Mouse (Mus musculus): Measurements from ENCODE around the gene Uchl3. TPM values are rescaled to one million over a fixed set of nuclear protein-coding genes. Genes with fewer than 3 reads are reported as not detected.

Uchl3 gene
- total RNA-seq, 1 experiment: 64.2 TPM

- no peak for TF ChIP-seq MAFK (IDR thresholded peaks at IDR 0.05; ENCODE audit: insufficient read depth, low read depth, low read length)
- TF ChIP-seq ZC3H11A (IDR thresholded peaks at IDR 0.05; ENCODE audit: borderline replicate concordance, low read depth, low read length): no peak
- no peak for TF ChIP-seq ZNF384 (IDR thresholded peaks at IDR 0.05; ENCODE audit: low read depth, low read length)
- no peak for TF ChIP-seq CHD2 (IDR thresholded peaks at IDR 0.05; ENCODE audit: low read depth, low read length)
- TF ChIP-seq HCFC1 (IDR thresholded peaks at IDR 0.05; ENCODE audit: borderline replicate concordance, insufficient read depth, low read length): no peak
- no peaks in the 10 kb centered on the region for H3K9me3 ChIP-seq (ENCODE audit: control insufficient read depth, insufficient read depth, low read depth, low read length)
- no peak for DNase-seq (ENCODE audit: low read depth, low spot score)
- no peak overlapping the region for H3K4me3 ChIP-seq (ENCODE audit: insufficient read depth in 1 of 2, low read depth in 1 of 2, low read length in 2 of 2, poor library complexity in 1 of 2, severe bottlenecking in 1 of 2)
- H3K9ac ChIP-seq (ENCODE audit: insufficient read depth, low read depth, low read length, poor library complexity, severe bottlenecking): no peak overlapping the region
- H3K27ac ChIP-seq (ENCODE audit: insufficient read depth, low read depth, low read length, poor library complexity, severe bottlenecking): no peak overlapping the region
- in situ Hi-C loops (cut with MboI; ENCODE audit: low sequenced_read_pairs in 2 of 2, unreplicated experiment in 2 of 2): no loop called here
- no peaks in the 10 kb centered on the region; a peak in 1 of 4 replicates for H3K4me1 ChIP-seq (ENCODE audit: control insufficient read depth in 2 of 2, insufficient read depth in 2 of 2, low read length in 2 of 2, poor library complexity in 1 of 2)
- H3K36me3 ChIP-seq (ENCODE audit: control insufficient read depth, insufficient read depth, low read length, poor library complexity, severe bottlenecking): 0 out of 2 replicates have a peak, but pooled peaks cover 2% of the 10 kb centered on the region
Measured at GRCm38 (mm10) chr14:101635765-101636164, 18.0 kb upstream of the Uchl3 start.

DNA sequence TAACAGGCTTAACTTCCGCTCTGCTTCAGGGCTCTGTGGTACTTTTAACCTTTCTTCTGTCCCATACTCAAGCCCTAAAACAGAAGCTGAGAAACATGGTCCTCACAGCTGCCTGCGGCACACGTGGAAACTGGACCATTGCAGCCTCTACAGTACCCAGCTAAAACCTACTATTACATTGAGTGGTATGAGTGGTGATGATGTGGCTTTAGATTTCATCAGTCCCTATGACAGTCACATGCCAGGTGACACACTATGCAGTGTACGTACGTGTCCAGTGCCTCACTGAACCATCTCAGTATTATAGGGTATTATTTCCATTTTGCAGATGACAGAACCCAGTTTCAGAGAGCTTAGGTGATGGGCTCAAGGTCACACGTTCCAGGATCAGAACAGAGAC lies 16.4 kb upstream of the Uchl3 start:
- no peak for DNase-seq (ENCODE audit: low read depth, low spot score)
- no peaks in the 10 kb centered on the region; a peak in 1 of 4 replicates for H3K4me1 ChIP-seq (ENCODE audit: control insufficient read depth in 2 of 2, insufficient read depth in 2 of 2, low read length in 2 of 2, poor library complexity in 1 of 2)
- no peaks in the 10 kb centered on the region for H3K9me3 ChIP-seq (ENCODE audit: control insufficient read depth, insufficient read depth, low read depth, low read length)
- TF ChIP-seq MAFK (IDR thresholded peaks at IDR 0.05; ENCODE audit: insufficient read depth, low read depth, low read length): no peak
- TF ChIP-seq HCFC1 (IDR thresholded peaks at IDR 0.05; ENCODE audit: borderline replicate concordance, insufficient read depth, low read length): no peak
- TF ChIP-seq ZNF384 (IDR thresholded peaks at IDR 0.05; ENCODE audit: low read depth, low read length): no peak
- TF ChIP-seq ZC3H11A (IDR thresholded peaks at IDR 0.05; ENCODE audit: borderline replicate concordance, low read depth, low read length): no peak
- no peak for TF ChIP-seq CHD2 (IDR thresholded peaks at IDR 0.05; ENCODE audit: low read depth, low read length)
- no peak overlapping the region for H3K9ac ChIP-seq (ENCODE audit: insufficient read depth, low read depth, low read length, poor library complexity, severe bottlenecking)
- 0 out of 2 replicates have a peak, but pooled peaks cover 2% of the 10 kb centered on the region for H3K36me3 ChIP-seq (ENCODE audit: control insufficient read depth, insufficient read depth, low read length, poor library complexity, severe bottlenecking)
- in situ Hi-C loops (cut with MboI; ENCODE audit: low sequenced_read_pairs in 2 of 2, unreplicated experiment in 2 of 2): no loop called here
- no peak overlapping the region for H3K27ac ChIP-seq (ENCODE audit: insufficient read depth, low read depth, low read length, poor library complexity, severe bottlenecking)
- no peak overlapping the region for H3K4me3 ChIP-seq (ENCODE audit: insufficient read depth in 1 of 2, low read depth in 1 of 2, low read length in 2 of 2, poor library complexity in 1 of 2, severe bottlenecking in 1 of 2)

DNA sequence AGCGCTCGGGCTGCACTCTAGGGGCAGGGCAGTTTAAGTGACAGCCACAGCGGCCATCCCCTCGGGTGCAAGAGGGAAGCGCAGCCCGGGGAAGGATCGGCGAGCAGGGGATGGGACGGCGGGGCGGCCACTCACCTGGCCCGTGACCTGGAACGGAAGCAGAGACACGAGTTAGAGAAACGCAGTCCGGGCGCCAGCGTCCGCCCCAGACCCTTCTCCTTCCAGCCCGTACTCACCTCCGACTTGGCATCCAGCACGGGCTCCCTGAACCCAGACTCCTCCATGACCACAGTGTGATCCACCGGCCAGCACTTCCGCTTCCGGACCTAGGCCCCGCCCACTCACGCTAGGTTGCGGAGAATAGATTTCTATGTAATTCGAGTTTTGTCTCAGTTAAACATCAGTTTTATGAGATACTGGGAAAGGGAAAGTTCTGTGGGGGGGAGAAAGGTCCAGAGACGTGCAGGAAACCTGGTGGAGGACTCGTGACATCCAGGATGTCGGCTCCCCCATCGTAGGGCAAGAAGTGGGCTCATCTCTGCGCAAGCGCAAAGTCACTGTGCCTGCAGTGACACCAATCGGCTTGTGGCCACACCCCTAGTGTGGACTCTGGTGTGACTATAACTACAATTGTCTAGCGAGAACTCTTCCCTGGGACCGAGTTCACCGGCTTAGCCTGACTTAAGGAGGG lies 13.5 kb upstream of the Uchl3 start, which contains the start of gene Commd6:
TSS of gene Commd6 (minus strand) at position 534 of the 691 bp plus-strand sequence.
- Histone ChIP-seq H3K27ac (ENCODE audit: insufficient read depth, low read depth, low read length, poor library complexity, severe bottlenecking) (peak within 1 kb of the TSS; percentile 15; the same call in 1 of the 2 replicates), H3K4me3 (ENCODE audit: insufficient read depth in 1 of 2, low read depth in 1 of 2, low read length in 2 of 2, poor library complexity in 1 of 2, severe bottlenecking in 1 of 2) (peak within 1 kb of the TSS; percentile 97 to 100), H3K9me3 (ENCODE audit: control insufficient read depth, insufficient read depth, low read depth, low read length) (no peaks in the 10 kb centered on the region), H3K9ac (ENCODE audit: insufficient read depth, low read depth, low read length, poor library complexity, severe bottlenecking) (peak within 1 kb of the TSS; percentile 97), H3K4me1 (ENCODE audit: control insufficient read depth in 2 of 2, insufficient read depth in 2 of 2, low read length in 2 of 2, poor library complexity in 1 of 2) (no peaks in the 10 kb centered on the region; a peak in 1 of 4 replicates), H3K36me3 (ENCODE audit: control insufficient read depth, insufficient read depth, low read length, poor library complexity, severe bottlenecking) (no peaks in the 10 kb centered on the region)
- in situ Hi-C loops (cut with MboI; ENCODE audit: low sequenced_read_pairs in 2 of 2, unreplicated experiment in 2 of 2): no loop called here
- peak; percentile 88 for DNase-seq (ENCODE audit: low read depth, low spot score)
- TF ChIP-seq HCFC1 (IDR thresholded peaks at IDR 0.05; ENCODE audit: borderline replicate concordance, insufficient read depth, low read length) (no peak; the same call in 1 of the 2 replicates), MAFK (IDR thresholded peaks at IDR 0.05; ENCODE audit: insufficient read depth, low read depth, low read length) (no peak), CHD2 (IDR thresholded peaks at IDR 0.05; ENCODE audit: low read depth, low read length) (no peak), ZNF384 (IDR thresholded peaks at IDR 0.05; ENCODE audit: low read depth, low read length) (no peak), ZC3H11A (IDR thresholded peaks at IDR 0.05; ENCODE audit: borderline replicate concordance, low read depth, low read length) (no peak)

- Histone ChIP-seq H3K9ac (ENCODE audit: insufficient read depth, low read depth, low read length, poor library complexity, severe bottlenecking) (no peak overlapping the region), H3K27ac (ENCODE audit: insufficient read depth, low read depth, low read length, poor library complexity, severe bottlenecking) (no peak overlapping the region), H3K36me3 (ENCODE audit: control insufficient read depth, insufficient read depth, low read length, poor library complexity, severe bottlenecking) (no peaks in the 10 kb centered on the region), H3K9me3 (ENCODE audit: control insufficient read depth, insufficient read depth, low read depth, low read length) (no peaks in the 10 kb centered on the region), H3K4me1 (ENCODE audit: control insufficient read depth in 2 of 2, insufficient read depth in 2 of 2, low read length in 2 of 2, poor library complexity in 1 of 2) (no peaks in the 10 kb centered on the region), H3K4me3 (ENCODE audit: insufficient read depth in 1 of 2, low read depth in 1 of 2, low read length in 2 of 2, poor library complexity in 1 of 2, severe bottlenecking in 1 of 2) (no peak overlapping the region)
- TF ChIP-seq ZC3H11A (IDR thresholded peaks at IDR 0.05; ENCODE audit: borderline replicate concordance, low read depth, low read length): no peak
- no peak for TF ChIP-seq HCFC1 (IDR thresholded peaks at IDR 0.05; ENCODE audit: borderline replicate concordance, insufficient read depth, low read length)
- no peak for TF ChIP-seq CHD2 (IDR thresholded peaks at IDR 0.05; ENCODE audit: low read depth, low read length)
- TF ChIP-seq MAFK (IDR thresholded peaks at IDR 0.05; ENCODE audit: insufficient read depth, low read depth, low read length): no peak
- in situ Hi-C loops (cut with MboI; ENCODE audit: low sequenced_read_pairs in 2 of 2, unreplicated experiment in 2 of 2): no loop called here
- DNase-seq (ENCODE audit: low read depth, low spot score): no peak
Measured at GRCm38 (mm10) chr14:101644948-101645347, 8.8 kb upstream of the Uchl3 start.
